Mouse (Mus musculus): ENCODE measurements around the gene Abca2. TPM values are rescaled to one million over a fixed set of nuclear protein-coding genes. Genes with fewer than 3 reads are reported as not detected.
A peak's percentile ranks its signal among the peaks of the same experiment; 100 is the strongest.

Abca2 gene
- polyA plus RNA-seq, 1 experiment from 2014 or later: 11.1 TPM

DNA sequence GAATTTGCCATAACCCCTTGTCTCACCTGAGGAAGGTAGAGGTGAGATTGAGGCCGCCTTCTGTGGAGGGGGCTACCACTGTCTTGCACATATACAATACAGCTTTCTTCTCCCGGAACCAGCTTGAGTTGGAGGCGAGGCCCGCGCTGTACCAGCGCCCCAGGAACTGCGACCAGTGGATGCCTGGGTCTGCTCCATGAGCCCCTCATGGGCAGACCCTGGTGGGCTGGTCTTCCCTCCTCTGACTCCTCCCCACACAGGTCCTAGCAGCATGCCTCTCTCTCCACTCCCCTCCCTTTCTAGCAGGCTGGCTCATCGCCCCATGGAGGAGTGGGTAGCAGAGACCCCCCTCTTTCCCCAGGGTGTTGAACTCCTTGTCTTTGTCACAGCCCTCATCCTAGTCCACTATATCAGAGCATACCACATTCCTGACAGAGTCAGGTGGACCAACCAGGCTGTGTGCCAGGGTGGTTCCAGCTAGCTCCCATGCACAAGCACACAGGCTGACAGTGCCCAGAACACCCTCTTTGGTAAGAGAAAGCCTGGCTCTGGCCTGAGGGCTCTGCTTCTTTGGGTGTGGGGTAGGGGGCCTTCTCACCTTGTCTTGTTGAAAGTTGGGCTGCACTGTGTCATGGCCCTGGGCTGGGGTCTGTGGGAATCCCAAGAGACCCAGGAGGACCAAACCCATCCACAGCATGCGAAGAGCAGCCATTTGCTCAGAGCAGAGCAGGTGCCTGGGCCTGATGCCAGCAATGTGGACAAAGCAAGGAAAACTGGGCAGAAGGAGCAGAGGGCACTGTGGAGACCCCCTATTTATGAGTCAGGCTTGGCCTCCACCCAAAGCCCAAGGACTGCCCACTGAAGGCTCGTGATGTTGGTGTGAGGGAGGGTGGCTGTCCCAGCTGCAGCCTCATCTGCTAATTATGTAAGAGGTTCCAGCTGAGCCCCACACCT is 40.7 kb downstream of the Abca2 start:
- H3K4me3 ChIP-seq (replicated peaks): no peak overlapping the region
- H3K27ac ChIP-seq: no peak overlapping the region
- 77% methylated on average over 10 of the region's 10 CpGs for WGBS
- ATAC-seq (replicated peaks; ENCODE audit: low FRiP score): peak; percentile 35; the same call in 1 of the 2 replicates
- H3K9ac ChIP-seq: no peak overlapping the region
- H3K4me2 ChIP-seq: no peak overlapping the region
- H3K36me3 ChIP-seq: no peaks in the 10 kb centered on the region
- H3K9me3 ChIP-seq (replicated peaks): no peaks in the 10 kb centered on the region
- peaks cover 13% of the 10 kb centered on the region; the same call in 1 of the 2 replicates for H3K4me1 ChIP-seq
- no peaks in the 10 kb centered on the region for H3K27me3 ChIP-seq

GRCm38 (mm10) chr2:25469969-25470368 is 41.5 kb downstream of the Abca2 start, which contains the start of gene Ptgds:
Ptgds (minus strand) TSS chr2:25470046.
- peaks cover 13% of the 10 kb centered on the region; the same call in 1 of the 2 replicates for H3K4me1 ChIP-seq
- H3K27ac ChIP-seq: no peak within 1 kb of the TSS
- H3K4me2 ChIP-seq: no peak within 1 kb of the TSS
- no peaks in the 10 kb centered on the region for H3K36me3 ChIP-seq
- H3K27me3 ChIP-seq: no peaks in the 10 kb centered on the region
- 54% methylated on average over 6 of the region's 6 CpGs for WGBS
- H3K9ac ChIP-seq: no peak within 1 kb of the TSS
- H3K4me3 ChIP-seq (replicated peaks): no peak within 1 kb of the TSS
- ATAC-seq (replicated peaks; ENCODE audit: low FRiP score): no peak
- no peaks in the 10 kb centered on the region for H3K9me3 ChIP-seq (replicated peaks)

GRCm38 (mm10) chr2:25472550-25472949 is 44.0 kb downstream of the Abca2 start:
- Histone ChIP-seq H3K4me3 (replicated peaks) (no peak overlapping the region), H3K4me2 (no peak overlapping the region), H3K27me3 (no peaks in the 10 kb centered on the region), H3K27ac (no peak overlapping the region), H3K9ac (no peak overlapping the region), H3K4me1 (peaks cover 6% of the 10 kb centered on the region; the same call in 1 of the 2 replicates), H3K36me3 (no peaks in the 10 kb centered on the region), H3K9me3 (replicated peaks) (no peaks in the 10 kb centered on the region)
- ATAC-seq (replicated peaks; ENCODE audit: low FRiP score): no peak
- 82% methylated on average over 2 of the region's 2 CpGs for WGBS

GRCm38 (mm10) chr2:25477541-25477940 is 49.0 kb downstream of the Abca2 start:
- H3K9ac ChIP-seq: no peak overlapping the region
- H3K36me3 ChIP-seq: no peaks in the 10 kb centered on the region
- no peaks in the 10 kb centered on the region for H3K9me3 ChIP-seq (replicated peaks)
- H3K4me3 ChIP-seq (replicated peaks): no peak overlapping the region
- H3K27ac ChIP-seq: no peak overlapping the region
- no peak overlapping the region for H3K4me2 ChIP-seq
- 85% methylated on average over 8 of the region's 8 CpGs for WGBS
- no peaks in the 10 kb centered on the region for H3K4me1 ChIP-seq
- no peak for ATAC-seq (replicated peaks; ENCODE audit: low FRiP score)
- no peaks in the 10 kb centered on the region for H3K27me3 ChIP-seq

GRCm38 (mm10) chr2:25477967-25478675 is 49.6 kb downstream of the Abca2 start:
- 88% methylated on average over 3 of the region's 3 CpGs for WGBS
- H3K36me3 ChIP-seq: no peaks in the 10 kb centered on the region
- H3K4me3 ChIP-seq (replicated peaks): no peak overlapping the region
- H3K4me2 ChIP-seq: no peak overlapping the region
- H3K4me1 ChIP-seq: no peaks in the 10 kb centered on the region
- H3K9me3 ChIP-seq (replicated peaks): no peaks in the 10 kb centered on the region
- H3K27me3 ChIP-seq: no peaks in the 10 kb centered on the region
- no peak overlapping the region for H3K9ac ChIP-seq
- ATAC-seq (replicated peaks; ENCODE audit: low FRiP score): no peak
- no peak overlapping the region for H3K27ac ChIP-seq

DNA sequence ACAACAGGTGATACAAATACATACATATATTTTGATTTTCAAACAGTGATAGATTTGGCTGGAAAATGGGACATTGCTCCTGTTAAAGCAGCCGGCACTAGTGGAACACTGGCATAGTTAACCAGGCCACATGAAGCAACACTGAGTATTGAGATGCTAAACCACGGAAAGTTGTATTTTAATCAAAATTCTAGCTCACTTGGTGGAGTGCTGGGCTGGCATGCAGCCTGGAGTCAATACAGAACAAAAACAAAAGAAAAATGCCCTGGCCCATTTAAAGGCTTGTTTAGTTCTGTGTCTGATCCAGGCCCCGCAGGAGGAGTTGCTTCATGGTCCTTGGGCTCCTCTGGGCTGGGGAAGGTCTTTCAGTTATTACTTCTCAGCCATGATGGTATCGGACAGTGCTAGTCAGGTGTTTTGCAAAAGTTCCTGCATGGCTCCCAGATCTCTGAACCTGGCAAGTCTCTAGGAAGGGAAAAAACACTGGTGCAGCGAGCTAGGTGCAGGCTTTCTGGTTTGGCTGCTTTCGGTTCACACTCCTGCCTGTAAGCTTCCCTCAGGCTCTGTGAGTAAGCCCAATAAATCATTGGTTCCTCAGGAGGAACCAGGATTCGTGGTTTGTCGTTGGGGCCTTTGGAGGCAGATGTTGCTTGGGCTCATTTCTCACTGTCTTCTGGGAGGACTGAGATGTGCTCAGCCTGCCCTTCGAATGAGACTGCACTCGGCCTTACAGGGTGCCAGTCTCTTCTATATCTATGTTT is 51.2 kb downstream of the Abca2 start:
- H3K4me2 ChIP-seq: no peak overlapping the region
- no peaks in the 10 kb centered on the region for H3K27me3 ChIP-seq
- H3K4me1 ChIP-seq: no peaks in the 10 kb centered on the region
- 62% methylated on average over 10 of the region's 10 CpGs for WGBS
- no peaks in the 10 kb centered on the region for H3K36me3 ChIP-seq
- no peaks in the 10 kb centered on the region for H3K9me3 ChIP-seq (replicated peaks)
- no peak for ATAC-seq (replicated peaks; ENCODE audit: low FRiP score)
- H3K9ac ChIP-seq: no peak overlapping the region
- H3K27ac ChIP-seq: no peak overlapping the region
- H3K4me3 ChIP-seq (replicated peaks): no peak overlapping the region

- H3K4me3 ChIP-seq (replicated peaks): no peak overlapping the region
- no peaks in the 10 kb centered on the region for H3K4me1 ChIP-seq
- no peak overlapping the region for H3K4me2 ChIP-seq
- no peaks in the 10 kb centered on the region for H3K9me3 ChIP-seq (replicated peaks)
- H3K36me3 ChIP-seq: no peaks in the 10 kb centered on the region
- no peak overlapping the region for H3K9ac ChIP-seq
- 92% methylated on average over 1 of the region's 1 CpGs for WGBS
- H3K27ac ChIP-seq: no peak overlapping the region
- ATAC-seq (replicated peaks; ENCODE audit: low FRiP score): no peak
- no peaks in the 10 kb centered on the region for H3K27me3 ChIP-seq
These were observed 52.0 kb downstream of the Abca2 start for GRCm38 (mm10) chr2:25480541-25480940.

DNA sequence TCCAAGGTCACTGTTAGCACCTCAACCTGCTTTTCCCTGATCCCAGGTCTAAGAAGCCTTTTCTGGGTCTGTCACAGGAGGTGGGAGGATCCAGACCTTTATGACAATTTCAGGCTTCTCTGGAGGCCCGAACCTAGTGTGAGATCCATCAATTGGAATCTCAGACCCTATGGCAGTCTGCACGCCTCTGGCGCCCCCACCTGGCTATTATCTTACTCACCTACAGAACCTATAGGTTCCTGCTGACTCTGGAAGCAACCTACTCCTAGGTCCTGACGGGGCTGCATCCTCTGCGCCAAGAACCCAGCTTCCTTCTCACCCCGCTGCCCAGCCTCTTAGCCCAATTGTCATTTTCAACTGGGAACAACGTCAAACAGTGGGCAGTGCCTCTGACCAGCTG is 54.5 kb downstream of the Abca2 start:
- WGBS: 23% methylated on average over 7 of the region's 7 CpGs
- H3K4me2 ChIP-seq: no peak overlapping the region
- no peak overlapping the region for H3K27ac ChIP-seq
- no peaks in the 10 kb centered on the region for H3K36me3 ChIP-seq
- no peaks in the 10 kb centered on the region for H3K4me1 ChIP-seq
- no peaks in the 10 kb centered on the region for H3K9me3 ChIP-seq (replicated peaks)
- no peak overlapping the region for H3K4me3 ChIP-seq (replicated peaks)
- no peaks in the 10 kb centered on the region for H3K27me3 ChIP-seq
- no peak overlapping the region for H3K9ac ChIP-seq
- ATAC-seq (replicated peaks; ENCODE audit: low FRiP score): no peak

DNA sequence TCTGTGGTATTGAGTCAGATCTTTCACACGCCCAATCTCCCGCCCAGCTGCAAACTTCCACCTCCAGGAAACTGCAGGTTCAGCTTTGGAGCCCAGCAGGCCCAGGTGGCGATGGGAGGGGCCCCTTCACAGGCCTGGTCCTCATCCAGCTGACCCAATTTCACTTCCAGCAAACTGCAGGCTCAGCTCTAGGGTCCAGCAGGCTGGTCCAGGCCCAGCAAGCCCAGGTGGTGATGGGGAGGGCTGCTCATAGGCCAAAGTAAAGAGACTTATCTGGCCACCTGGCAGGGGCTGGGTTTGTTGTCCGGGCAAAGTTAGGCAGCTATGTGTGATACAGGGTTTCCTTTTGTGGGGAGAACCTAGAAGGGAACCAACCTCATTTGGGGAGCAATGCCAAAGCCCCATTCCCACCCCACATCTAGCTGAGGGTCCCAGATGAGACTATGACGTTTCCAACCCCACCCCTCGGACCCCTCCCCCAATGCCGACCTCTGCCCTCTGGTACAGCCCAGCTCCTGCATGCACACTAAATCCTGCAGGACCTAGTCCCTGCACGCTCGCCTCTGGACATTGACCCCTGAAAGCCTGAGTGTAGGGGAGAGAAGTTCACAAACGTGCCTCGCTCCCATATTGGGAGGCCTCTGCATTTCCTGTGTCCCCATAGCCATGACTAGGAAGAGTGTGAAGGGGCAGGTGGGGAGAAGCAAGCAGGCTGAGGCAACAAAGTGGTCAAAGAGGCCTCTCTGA is 56.6 kb downstream of the Abca2 start:
- Histone ChIP-seq H3K4me2 (no peak overlapping the region), H3K4me3 (replicated peaks) (no peak overlapping the region), H3K9ac (no peak overlapping the region), H3K9me3 (replicated peaks) (no peaks in the 10 kb centered on the region), H3K36me3 (no peaks in the 10 kb centered on the region), H3K27me3 (no peaks in the 10 kb centered on the region), H3K4me1 (no peaks in the 10 kb centered on the region), H3K27ac (no peak overlapping the region)
- 58% methylated on average over 11 of the region's 11 CpGs for WGBS
- ATAC-seq (replicated peaks; ENCODE audit: low FRiP score): no peak

GRCm38 (mm10) chr2:25487965-25488670 is 59.6 kb downstream of the Abca2 start:
- WGBS: 65% methylated on average over 6 of the region's 6 CpGs
- ATAC-seq (replicated peaks; ENCODE audit: low FRiP score): no peak

GRCm38 (mm10) chr2:25488671-25489068 is 60.2 kb downstream of the Abca2 start:
- Histone ChIP-seq H3K9ac (no peak overlapping the region), H3K27me3 (no peaks in the 10 kb centered on the region), H3K4me3 (replicated peaks) (no peak overlapping the region), H3K4me2 (no peak overlapping the region), H3K36me3 (no peaks in the 10 kb centered on the region), H3K27ac (no peak overlapping the region), H3K4me1 (no peaks in the 10 kb centered on the region), H3K9me3 (replicated peaks) (no peaks in the 10 kb centered on the region)
- 82% methylated on average over 7 of the region's 7 CpGs for WGBS
- ATAC-seq (replicated peaks; ENCODE audit: low FRiP score): no peak

More at GRCm38 (mm10) chr2:25487965-25488670, 59.6 kb downstream of the Abca2 start:
- Histone ChIP-seq H3K4me2 (no peak overlapping the region), H3K4me3 (replicated peaks) (no peak overlapping the region), H3K9ac (no peak overlapping the region), H3K27ac (no peak overlapping the region), H3K36me3 (no peaks in the 10 kb centered on the region), H3K27me3 (no peaks in the 10 kb centered on the region), H3K9me3 (replicated peaks) (no peaks in the 10 kb centered on the region), H3K4me1 (no peaks in the 10 kb centered on the region)
